Mouse (Mus musculus): ENCODE data around the gene Vash1.

GRCm38 (mm10) chr12:86672507-86672906, 6.0 kb upstream of the Vash1 start:
- no peak for TF ChIP-seq POLR2AphosphoS2 (IDR thresholded peaks at IDR 0.05; ENCODE audit: insufficient read length, low read depth)
- TF ChIP-seq TCF12 (IDR thresholded peaks at IDR 0.05; ENCODE audit: insufficient read depth, poor library complexity, severe bottlenecking): no peak
